Mouse (Mus musculus): ENCODE results near the gene Ino80d. TPM values are rescaled to one million over a fixed set of nuclear protein-coding genes. Genes with fewer than 3 reads are reported as not detected.

The Ino80d gene
- polyA plus RNA-seq, 1 experiment from 2014 or later = 13.5 TPM

GRCm38 (mm10) chr1:62976742-62977141, 137.7 kb downstream of the Ino80d start:
- Histone ChIP-seq H3K4me3 (replicated peaks; ENCODE audit: low read length) (no peak overlapping the region), H3K36me3 (replicated peaks; ENCODE audit: control insufficient read depth, insufficient read depth) (no peaks in the 10 kb centered on the region), H3K27me3 (ENCODE audit: control insufficient read depth, insufficient read depth, low read length) (no peaks in the 10 kb centered on the region), H3K4me2 (replicated peaks) (no peak overlapping the region), H3K4me1 (replicated peaks; ENCODE audit: control insufficient read depth, insufficient read depth, low read length) (no peaks in the 10 kb centered on the region), H3K9ac (no peak overlapping the region), H3K27ac (no peak overlapping the region), H3K9me3 (ENCODE audit: control insufficient read depth, low read length) (no peaks in the 10 kb centered on the region)
- DNase-seq (ENCODE audit: low spot score) (no peak), ATAC-seq (ENCODE audit: low FRiP score) (no peak)
- 37% methylated on average over 3 of the region's 3 CpGs for WGBS

DNA sequence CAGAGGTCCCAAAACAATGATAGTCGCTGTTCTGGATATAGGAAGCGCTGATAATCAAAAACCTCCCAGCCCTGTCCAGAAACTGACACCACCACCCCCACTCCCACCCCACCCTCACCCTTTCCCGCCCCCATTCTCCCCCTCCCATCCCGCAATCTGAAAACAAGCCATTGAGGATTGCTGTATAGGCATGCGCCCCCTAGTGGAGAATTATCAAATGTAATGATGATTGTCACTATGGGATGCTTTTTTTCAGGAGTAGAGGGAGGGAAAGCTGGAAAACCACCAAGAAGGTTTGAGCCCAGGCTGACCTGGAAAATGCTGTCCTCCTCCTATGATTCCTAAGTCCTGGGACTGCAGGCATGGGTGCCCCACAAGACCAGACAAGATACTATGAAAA, 147.6 kb downstream of the Ino80d start:
- Histone ChIP-seq H3K36me3 (replicated peaks; ENCODE audit: control insufficient read depth, insufficient read depth) (no peaks in the 10 kb centered on the region), H3K9me3 (ENCODE audit: control insufficient read depth, low read length) (no peaks in the 10 kb centered on the region), H3K27ac (no peak overlapping the region), H3K27me3 (ENCODE audit: control insufficient read depth, insufficient read depth, low read length) (no peaks in the 10 kb centered on the region), H3K9ac (no peak overlapping the region), H3K4me1 (replicated peaks; ENCODE audit: control insufficient read depth, insufficient read depth, low read length) (peaks cover 9% of the 10 kb centered on the region), H3K4me3 (replicated peaks; ENCODE audit: low read length) (no peak overlapping the region), H3K4me2 (replicated peaks) (no peak overlapping the region)
- ATAC-seq (ENCODE audit: low FRiP score) (no peak), DNase-seq (ENCODE audit: low spot score) (peak; percentile 57)
- WGBS = 13% methylated on average over 5 of the region's 5 CpGs

GRCm38 (mm10) chr1:62964291-62964690, 150.2 kb downstream of the Ino80d start:
- H3K27ac ChIP-seq = no peak overlapping the region
- 21% methylated on average over 6 of the region's 6 CpGs for WGBS
- H3K9ac ChIP-seq = no peak overlapping the region
- ATAC-seq (ENCODE audit: low FRiP score) (peak; percentile 92), DNase-seq (ENCODE audit: low spot score) (peak; percentile 79)
- H3K9me3 ChIP-seq (ENCODE audit: control insufficient read depth, low read length) = no peaks in the 10 kb centered on the region
- no peak overlapping the region for H3K4me3 ChIP-seq (replicated peaks; ENCODE audit: low read length)
- H3K36me3 ChIP-seq (replicated peaks; ENCODE audit: control insufficient read depth, insufficient read depth) = no peaks in the 10 kb centered on the region
- H3K4me1 ChIP-seq (replicated peaks; ENCODE audit: control insufficient read depth, insufficient read depth, low read length) = peaks cover 9% of the 10 kb centered on the region
- H3K4me2 ChIP-seq (replicated peaks) = no peak overlapping the region
- H3K27me3 ChIP-seq (ENCODE audit: control insufficient read depth, insufficient read depth, low read length) = no peaks in the 10 kb centered on the region

- H3K9ac ChIP-seq = no peak overlapping the region
- H3K4me2 ChIP-seq (replicated peaks) = no peak overlapping the region
- no peak overlapping the region for H3K27ac ChIP-seq
- WGBS = 83% methylated on average over 1 of the region's 1 CpGs
- DNase-seq (ENCODE audit: low spot score) = no peak
- H3K4me3 ChIP-seq (replicated peaks; ENCODE audit: low read length) = no peak overlapping the region
- no peaks in the 10 kb centered on the region for H3K27me3 ChIP-seq (ENCODE audit: control insufficient read depth, insufficient read depth, low read length)
- no peaks in the 10 kb centered on the region for H3K36me3 ChIP-seq (replicated peaks; ENCODE audit: control insufficient read depth, insufficient read depth)
- no peak for ATAC-seq (ENCODE audit: low FRiP score)
- no peaks in the 10 kb centered on the region for H3K9me3 ChIP-seq (ENCODE audit: control insufficient read depth, low read length)
- H3K4me1 ChIP-seq (replicated peaks; ENCODE audit: control insufficient read depth, insufficient read depth, low read length) = no peaks in the 10 kb centered on the region
Observed at GRCm38 (mm10) chr1:62956942-62957645, 157.4 kb downstream of the Ino80d start.

DNA sequence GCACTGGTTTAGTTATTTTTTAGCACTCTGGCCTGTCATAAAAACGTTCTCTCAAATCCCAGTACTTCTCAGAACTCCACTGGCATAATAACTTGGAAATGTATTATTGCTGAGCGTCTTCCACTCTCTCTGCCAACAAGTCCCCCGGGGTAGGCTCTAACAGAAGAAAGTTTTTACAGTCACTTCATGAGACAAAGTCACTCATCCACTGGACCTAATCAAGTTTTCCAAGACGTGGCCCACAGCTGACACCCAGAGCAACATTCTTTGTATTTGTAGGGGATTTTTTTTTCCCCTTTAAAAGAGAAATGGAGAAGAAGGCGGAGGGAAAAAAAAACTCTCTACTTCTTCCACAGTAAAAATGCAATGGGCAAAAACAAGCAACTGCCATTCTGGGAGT, 157.9 kb downstream of the Ino80d start:
- H3K9ac ChIP-seq = no peak overlapping the region

DNA sequence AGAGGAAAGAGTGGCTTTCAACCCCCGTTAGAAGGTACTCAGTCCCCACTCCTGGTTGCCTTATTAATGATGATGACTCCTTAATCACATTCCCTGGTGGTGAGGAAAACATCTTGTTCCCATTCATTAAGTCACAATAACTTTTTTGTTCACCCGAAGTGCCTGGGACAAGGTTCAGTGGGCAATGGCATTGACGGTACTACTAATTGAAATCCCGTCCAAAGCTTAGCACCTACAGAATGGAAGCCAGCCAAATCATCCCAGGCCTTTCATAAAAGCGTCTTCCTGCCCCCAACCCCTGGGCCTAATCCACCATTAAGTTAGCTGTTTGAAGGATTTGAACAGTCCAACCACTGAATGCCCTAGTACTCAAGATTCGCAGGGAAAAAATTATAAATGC, 159.1 kb downstream of the Ino80d start:
- Histone ChIP-seq H3K27ac (no peak overlapping the region), H3K4me1 (replicated peaks; ENCODE audit: control insufficient read depth, insufficient read depth, low read length) (peaks cover 13% of the 10 kb centered on the region), H3K27me3 (ENCODE audit: control insufficient read depth, insufficient read depth, low read length) (no peaks in the 10 kb centered on the region), H3K4me3 (replicated peaks; ENCODE audit: low read length) (no peak overlapping the region), H3K9me3 (ENCODE audit: control insufficient read depth, low read length) (no peaks in the 10 kb centered on the region), H3K4me2 (replicated peaks) (no peak overlapping the region), H3K36me3 (replicated peaks; ENCODE audit: control insufficient read depth, insufficient read depth) (no peaks in the 10 kb centered on the region), H3K9ac (no peak overlapping the region)
- no peak for ATAC-seq (ENCODE audit: low FRiP score)
- DNase-seq (ENCODE audit: low spot score) = no peak
- 30% methylated on average over 6 of the region's 6 CpGs for WGBS

More for the DNA sequence above, 157.9 kb downstream of the Ino80d start:
- Histone ChIP-seq H3K9me3 (ENCODE audit: control insufficient read depth, low read length) (no peaks in the 10 kb centered on the region), H3K4me1 (replicated peaks; ENCODE audit: control insufficient read depth, insufficient read depth, low read length) (peaks cover 3% of the 10 kb centered on the region), H3K27me3 (ENCODE audit: control insufficient read depth, insufficient read depth, low read length) (no peaks in the 10 kb centered on the region), H3K27ac (no peak overlapping the region), H3K4me3 (replicated peaks; ENCODE audit: low read length) (no peak overlapping the region), H3K36me3 (replicated peaks; ENCODE audit: control insufficient read depth, insufficient read depth) (no peaks in the 10 kb centered on the region), H3K4me2 (replicated peaks) (no peak overlapping the region)
- no peak for DNase-seq (ENCODE audit: low spot score)
- no peak for ATAC-seq (ENCODE audit: low FRiP score)
- 78% methylated on average over 5 of the region's 5 CpGs for WGBS

DNA sequence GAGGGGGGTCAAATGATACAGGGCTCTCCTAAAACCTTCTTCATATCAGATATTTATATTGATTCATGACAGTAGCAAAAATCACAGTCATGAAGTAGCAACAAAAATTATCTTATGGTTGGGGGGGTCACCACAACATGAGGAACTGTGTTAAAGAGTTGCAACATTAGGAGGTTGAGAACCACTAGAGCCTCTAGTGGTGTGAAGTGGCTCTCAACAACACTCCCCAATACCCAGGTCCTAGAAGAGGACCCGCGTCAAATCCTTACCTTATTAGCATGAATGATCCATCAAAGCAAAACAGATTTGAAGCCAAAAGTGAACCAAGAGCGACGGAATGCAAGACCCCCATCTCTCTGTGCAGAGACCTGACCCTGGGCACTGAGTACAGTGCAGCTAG, 161.4 kb downstream of the Ino80d start:
- H3K4me3 ChIP-seq (replicated peaks; ENCODE audit: low read length) = no peak overlapping the region
- H3K9ac ChIP-seq = no peak overlapping the region
- H3K4me2 ChIP-seq (replicated peaks) = no peak overlapping the region
- no peaks in the 10 kb centered on the region for H3K36me3 ChIP-seq (replicated peaks; ENCODE audit: control insufficient read depth, insufficient read depth)
- WGBS = 91% methylated on average over 4 of the region's 4 CpGs
- no peaks in the 10 kb centered on the region for H3K27me3 ChIP-seq (ENCODE audit: control insufficient read depth, insufficient read depth, low read length)
- DNase-seq (ENCODE audit: low spot score) (no peak), ATAC-seq (ENCODE audit: low FRiP score) (no peak)
- H3K9me3 ChIP-seq (ENCODE audit: control insufficient read depth, low read length) = no peaks in the 10 kb centered on the region
- peaks cover 13% of the 10 kb centered on the region for H3K4me1 ChIP-seq (replicated peaks; ENCODE audit: control insufficient read depth, insufficient read depth, low read length)
- no peak overlapping the region for H3K27ac ChIP-seq

DNA sequence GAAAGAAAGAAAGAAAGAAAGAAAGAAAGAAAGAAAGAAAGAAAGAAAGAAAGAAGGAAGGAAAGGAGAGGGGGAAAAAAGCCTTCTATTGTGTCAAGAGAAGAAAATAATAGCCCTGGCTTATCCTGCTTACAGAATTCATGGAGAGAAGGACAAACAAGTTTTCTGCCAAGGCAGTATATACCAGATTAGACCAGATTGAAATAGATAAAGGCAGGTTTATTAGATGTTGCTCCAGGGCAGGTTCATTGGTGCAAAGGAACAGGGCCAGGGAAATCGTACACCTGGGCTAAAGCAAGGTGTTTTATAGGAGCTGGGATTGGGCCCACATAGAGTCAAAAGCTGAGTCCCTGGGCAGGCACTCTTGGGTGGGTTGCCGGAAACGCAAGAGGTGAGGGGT, 162.1 kb downstream of the Ino80d start:
- H3K27me3 ChIP-seq (ENCODE audit: control insufficient read depth, insufficient read depth, low read length) = no peaks in the 10 kb centered on the region
- no peak overlapping the region for H3K4me2 ChIP-seq (replicated peaks)
- DNase-seq (ENCODE audit: low spot score) = no peak
- H3K27ac ChIP-seq = no peak overlapping the region
- H3K9ac ChIP-seq = no peak overlapping the region
- no peak for ATAC-seq (ENCODE audit: low FRiP score)
- peaks cover 13% of the 10 kb centered on the region for H3K4me1 ChIP-seq (replicated peaks; ENCODE audit: control insufficient read depth, insufficient read depth, low read length)
- H3K9me3 ChIP-seq (ENCODE audit: control insufficient read depth, low read length) = no peaks in the 10 kb centered on the region
- no peak overlapping the region for H3K4me3 ChIP-seq (replicated peaks; ENCODE audit: low read length)
- 91% methylated on average over 3 of the region's 3 CpGs for WGBS
- no peaks in the 10 kb centered on the region for H3K36me3 ChIP-seq (replicated peaks; ENCODE audit: control insufficient read depth, insufficient read depth)

- no peak overlapping the region; the same call in 1 of the 2 replicates for H3K27ac ChIP-seq
Observed at GRCm38 (mm10) chr1:62951067-62951809, 163.2 kb downstream of the Ino80d start.

More at GRCm38 (mm10) chr1:62951067-62951809, 163.2 kb downstream of the Ino80d start:
- 44% methylated on average over 7 of the region's 7 CpGs for WGBS
- Histone ChIP-seq H3K4me3 (replicated peaks; ENCODE audit: low read length) (no peak overlapping the region), H3K36me3 (replicated peaks; ENCODE audit: control insufficient read depth, insufficient read depth) (no peaks in the 10 kb centered on the region), H3K9me3 (ENCODE audit: control insufficient read depth, low read length) (no peaks in the 10 kb centered on the region), H3K9ac (0 out of 2 replicates have a peak overlapping the region, but pooled peaks have one; percentile 12), H3K27me3 (ENCODE audit: control insufficient read depth, insufficient read depth, low read length) (no peaks in the 10 kb centered on the region), H3K4me2 (replicated peaks) (no peak overlapping the region), H3K4me1 (replicated peaks; ENCODE audit: control insufficient read depth, insufficient read depth, low read length) (peaks cover 13% of the 10 kb centered on the region)
- DNase-seq (ENCODE audit: low spot score) = peak; percentile 70
- no peak for ATAC-seq (ENCODE audit: low FRiP score)
